Mouse (Mus musculus) stomach, embryonic 16.5 days (tissue): ENCODE results near the gene 1600002K03Rik. TPM values are rescaled to one million over a fixed set of nuclear protein-coding genes. Genes with fewer than 3 reads are reported as not detected.
"Not testable (repeated sequence)": the region's sequence is repeated elsewhere in the genome, so short reads cannot be mapped to it uniquely, and the experiment has no call there.

ENCODE experiments used
- ATAC-seq: fragments of 200-750 bp; cut with Nextera tagmentation; 2 replicates; pipeline ENCODE4 v1.8.0; 2017; ENCODE audit warnings: moderate number of reproducible peaks, moderate TSS enrichment; ENCODE audit not compliant: insufficient read depth, low FRiP score
- H3K27ac ChIP-seq: fragments of 300-500 bp; sonication (generic); 2 replicates; pipeline ENCODE4 v1.5.1; 2014; ENCODE audit warnings: low read length
- H3K27me3 ChIP-seq: fragments of 300-500 bp; sonication (generic); 2 replicates; pipeline ENCODE4 v1.6.1; 2014; ENCODE audit warnings: low read length, control low read depth, mixed read lengths; ENCODE audit not compliant: control insufficient read depth, insufficient read depth
- H3K36me3 ChIP-seq: fragments of 300-500 bp; sonication (generic); 2 replicates; pipeline ENCODE4 v1.6.1; 2014; ENCODE audit warnings: low read length; ENCODE audit not compliant: control insufficient read depth, insufficient read depth
- H3K4me1 ChIP-seq: fragments of 300-500 bp; sonication (generic); 2 replicates; pipeline ENCODE4 v1.6.1; 2014; ENCODE audit warnings: low read length, control low read depth, mixed read lengths; ENCODE audit not compliant: control insufficient read depth, insufficient read depth
- H3K4me2 ChIP-seq: fragments of 300-500 bp; sonication (generic); 2 replicates; pipeline ENCODE4 v1.6.1; 2014; ENCODE audit warnings: low read depth, low read length, mixed read lengths
- H3K4me3 ChIP-seq: fragments of 300-500 bp; sonication (generic); replicated peaks from 2 replicates; pipeline ENCODE4 v1.5.1; 2014; ENCODE audit warnings: mild to moderate bottlenecking, low read length
- H3K9ac ChIP-seq: fragments of 300-500 bp; sonication (generic); 2 replicates; pipeline ENCODE4 v1.6.1; 2014; ENCODE audit warnings: low read length
- H3K9me3 ChIP-seq: fragments of 300-500 bp; sonication (generic); replicated peaks from 2 replicates; pipeline ENCODE4 v1.6.1; 2016; ENCODE audit warnings: low read length, control low read depth; ENCODE audit not compliant: control insufficient read depth
- WGBS: fragments of 180-500 bp; shearing (Covaris S2); extraction: QIAGEN DNeasy Blood & Tissue Kit; methylation state at CpG from one replicate; pipeline ENCODE4 v1.1.7; 2014; 5-methylcytosine and 5-hydroxymethylcytosine counted together
- polyA plus RNA-seq: library from polyadenylated mRNA; unstranded; fragments of >200 nt; fragmentation: Nextera tagmentation; extraction: Ambion mirVana; gene quantifications from 2 replicates; pipeline ENCODE4 v1.2.1, GENCODE M21; 2015

Gene 1600002K03Rik
- polyA plus RNA-seq, 1 experiment from 2014 or later, result 16.6 TPM

DNA sequence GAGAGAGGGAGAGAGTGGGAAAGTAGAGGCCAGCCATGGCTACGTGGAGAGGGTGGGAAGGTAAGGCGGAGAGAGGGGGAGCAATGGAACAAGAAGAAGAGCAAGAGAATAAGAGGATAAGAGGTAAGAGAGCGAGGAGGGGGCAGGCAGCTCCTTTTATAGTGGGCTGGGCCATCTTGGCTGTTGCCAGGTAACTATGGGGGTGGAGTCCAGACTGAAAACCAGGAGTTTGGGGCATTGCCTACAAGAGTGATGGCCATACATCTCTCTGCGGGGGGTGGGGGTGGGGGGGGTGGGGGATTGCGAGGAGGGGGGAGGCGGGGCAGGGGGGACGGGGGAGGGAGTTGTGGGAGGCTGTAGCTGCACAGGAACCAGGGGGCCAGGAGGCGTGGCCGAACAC lies 47.9 kb downstream of the 1600002K03Rik start:
- H3K9ac ChIP-seq, result no peak overlapping the region
- no peak overlapping the region for H3K27ac ChIP-seq
- no peaks in the 10 kb centered on the region for H3K9me3 ChIP-seq
- no peaks in the 10 kb centered on the region for H3K27me3 ChIP-seq
- WGBS, result 49% methylated on average over 6 of the region's 9 CpGs
- H3K36me3 ChIP-seq, result no peaks in the 10 kb centered on the region
- no peak overlapping the region for H3K4me3 ChIP-seq
- H3K4me2 ChIP-seq, result no peak overlapping the region
- H3K4me1 ChIP-seq, result peaks cover 2% of the 10 kb centered on the region; the same call in 1 of the 2 replicates
- no peak for ATAC-seq

- H3K36me3 ChIP-seq, H3K27ac ChIP-seq, ATAC-seq, H3K9ac ChIP-seq, H3K4me3 ChIP-seq, H3K9me3 ChIP-seq, H3K4me2 ChIP-seq, H3K27me3 ChIP-seq: not testable (repeated sequence)
- peaks cover 18% of the 10 kb centered on the region for H3K4me1 ChIP-seq
- 79% methylated on average over 2 of the region's 2 CpGs for WGBS
Measured at GRCm38 (mm10) chr10:80223137-80223536, 50.4 kb downstream of the 1600002K03Rik start.

Other genes with a start within 250 kb of the 1600002K03Rik start
- gene Arid3a, start 245.9 kb upstream of the 1600002K03Rik start, polyA plus RNA-seq, result 4.9 and 5.2 TPM in 2 replicates
- 76.7 and 86.9 TPM in 2 replicates for gene Wdr18, start 212.8 kb upstream of the 1600002K03Rik start, polyA plus RNA-seq
- gene Grin3b, start 202.2 kb upstream of the 1600002K03Rik start, polyA plus RNA-seq, result 0.21 and 0.45 TPM in 2 replicates
- gene Tmem259, start 188.6 kb upstream of the 1600002K03Rik start, polyA plus RNA-seq, result 5.6 TPM in 2 replicates
- gene Cnn2, start 184.4 kb upstream of the 1600002K03Rik start, polyA plus RNA-seq, result 333 and 334 TPM in 2 replicates
- gene Abca7, start 176.4 kb upstream of the 1600002K03Rik start, polyA plus RNA-seq, result 6.3 and 7.4 TPM in 2 replicates
- gene Arhgap45, start 156.3 kb upstream of the 1600002K03Rik start, polyA plus RNA-seq, result 7.8 and 9.7 TPM in 2 replicates
- gene Polr2e, start 133.1 kb upstream of the 1600002K03Rik start, polyA plus RNA-seq, result 174 and 180 TPM in 2 replicates
- 445 and 507 TPM in 2 replicates for gene Gpx4, start 125.8 kb upstream of the 1600002K03Rik start, polyA plus RNA-seq
- 17.2 and 19.0 TPM in 2 replicates for gene Sbno2, start 67.4 kb upstream of the 1600002K03Rik start, polyA plus RNA-seq
- gene Stk11, start 57.1 kb upstream of the 1600002K03Rik start, polyA plus RNA-seq, result 14.5 and 14.8 TPM in 2 replicates
- 536 and 594 TPM in 2 replicates for gene Atp5d, start 34.3 kb upstream of the 1600002K03Rik start, polyA plus RNA-seq
- gene Cbarp, start 32.1 kb upstream of the 1600002K03Rik start, polyA plus RNA-seq, result 3.1 and 3.9 TPM in 2 replicates
- 7.8 and 9.8 TPM in 2 replicates for gene Midn, start 24.7 kb upstream of the 1600002K03Rik start, polyA plus RNA-seq
- gene Cirbp, start 7.0 kb upstream of the 1600002K03Rik start, polyA plus RNA-seq, result 69.8 and 80.8 TPM in 2 replicates
- gene Efna2, start 6.5 kb downstream of the 1600002K03Rik start, polyA plus RNA-seq, result 9.3 and 10.5 TPM in 2 replicates
- gene Mum1, start 53.5 kb downstream of the 1600002K03Rik start, polyA plus RNA-seq, result 50.8 and 51.6 TPM in 2 replicates
- gene Ndufs7, start 76.2 kb downstream of the 1600002K03Rik start, polyA plus RNA-seq, result 340 and 344 TPM in 2 replicates
- gene Gamt, start 88.1 kb downstream of the 1600002K03Rik start, polyA plus RNA-seq, result 92.0 and 115 TPM in 2 replicates
- gene Dazap1, start 88.5 kb downstream of the 1600002K03Rik start, polyA plus RNA-seq, result 35.8 and 43.9 TPM in 2 replicates
- 807 and 821 TPM in 2 replicates for gene Rps15, start 119.5 kb downstream of the 1600002K03Rik start, polyA plus RNA-seq
- 3.3 and 4.3 TPM in 2 replicates for gene Apc2, start 123.0 kb downstream of the 1600002K03Rik start, polyA plus RNA-seq
- gene 2310011J03Rik, start 147.6 kb downstream of the 1600002K03Rik start, polyA plus RNA-seq, result 46.6 and 48.1 TPM in 2 replicates
- 3.7 and 4.4 TPM in 2 replicates for gene Pcsk4, start 156.6 kb downstream of the 1600002K03Rik start, polyA plus RNA-seq
- 45.2 and 51.1 TPM in 2 replicates for gene Reep6, start 157.0 kb downstream of the 1600002K03Rik start, polyA plus RNA-seq
- 22.0 and 24.0 TPM in 2 replicates for gene Adamtsl5, start 175.5 kb downstream of the 1600002K03Rik start, polyA plus RNA-seq
- 0.14 and 0.61 TPM in 2 replicates for gene Plk5, start 183.5 kb downstream of the 1600002K03Rik start, polyA plus RNA-seq
- gene Mex3d, start 214.7 kb downstream of the 1600002K03Rik start, polyA plus RNA-seq, result 3.0 and 4.1 TPM in 2 replicates
- 131 and 139 TPM in 2 replicates for gene Mbd3, start 226.6 kb downstream of the 1600002K03Rik start, polyA plus RNA-seq
- 669 and 707 TPM in 2 replicates for gene Uqcr11, start 233.9 kb downstream of the 1600002K03Rik start, polyA plus RNA-seq